Mouse (Mus musculus) bone marrow, adult 2 months (tissue): Measurements from ENCODE around the gene Lbx2. TPM values are rescaled to one million over a fixed set of nuclear protein-coding genes. Genes with fewer than 3 reads are reported as not detected.

Experiments used
- H3K27ac ChIP-seq: fragments of 200-500 bp; 2 replicates; pipeline ENCODE4 v1.5.1; 2012; ENCODE audit warnings: low read depth, mild to moderate bottlenecking, control low read depth, inconsistent platforms, low read length; ENCODE audit not compliant: control insufficient read depth, poor library complexity, insufficient read depth
- H3K4me1 ChIP-seq: fragments of 200-500 bp; 2 replicates; pipeline ENCODE4 v1.6.1; 2011; ENCODE audit warnings: low read length; ENCODE audit not compliant: control insufficient read depth, insufficient read depth
- H3K4me3 ChIP-seq: fragments of 200-500 bp; replicated peaks from 2 replicates; pipeline ENCODE3; 2011; ENCODE audit warnings: mild to moderate bottlenecking, low read depth, low read length, control low read depth; ENCODE audit not compliant: control insufficient read depth
- CTCF ChIP-seq: fragments of 200-500 bp; IDR thresholded peaks from 2 replicates; pipeline ENCODE4 v1.5.1; 2011; ENCODE audit warnings: low read length, control low read depth; ENCODE audit not compliant: control insufficient read depth, insufficient read depth
- POLR2A ChIP-seq: fragments of 200-500 bp; IDR thresholded peaks from 2 replicates; pipeline ENCODE4 v1.6.1; 2011; ENCODE audit warnings: low read depth, mild to moderate bottlenecking, control low read depth, low read length, borderline replicate concordance; ENCODE audit not compliant: control insufficient read depth
- WGBS: fragments of 180-500 bp; shearing (Covaris S2); methylation state at CpG from one replicate; pipeline ENCODE4 v1.1.7; 2018; 5-methylcytosine and 5-hydroxymethylcytosine counted together
- polyA plus RNA-seq: library from polyadenylated mRNA; stranded (reverse); fragments of >200 nt; gene quantifications from 2 replicates; pipeline ENCODE4 v1.2.4, GENCODE M21; 2011; ENCODE audit warnings: low replicate concordance; ENCODE audit not compliant: missing spikeins, insufficient read depth, insufficient read length

The Lbx2 gene
- polyA plus RNA-seq, 1 experiment = not detected

- Histone ChIP-seq H3K27ac (no peak overlapping the region), H3K4me3 (no peak overlapping the region), H3K4me1 (peaks cover 1% of the 10 kb centered on the region; the same call in 1 of the 2 replicates)
- 10% methylated on average over 6 of the region's 6 CpGs for WGBS
- no peak for TF ChIP-seq CTCF
Measured at GRCm38 (mm10) chr6:83092416-83093127, 6.4 kb downstream of the Lbx2 start.

GRCm38 (mm10) chr6:83095968-83096367, 9.8 kb downstream of the Lbx2 start:
- peaks cover 1% of the 10 kb centered on the region; the same call in 1 of the 2 replicates for H3K4me1 ChIP-seq
- no peak for TF ChIP-seq POLR2A
- no peak for TF ChIP-seq CTCF
- no peak overlapping the region for H3K27ac ChIP-seq
- 51% methylated on average over 6 of the region's 6 CpGs for WGBS
- H3K4me3 ChIP-seq = no peak overlapping the region

- WGBS = 80% methylated on average over 2 of the region's 2 CpGs
- Histone ChIP-seq H3K4me1 (peaks cover 1% of the 10 kb centered on the region; the same call in 1 of the 2 replicates), H3K4me3 (no peak overlapping the region), H3K27ac (no peak overlapping the region)
- TF ChIP-seq POLR2A = no peak
- no peak for TF ChIP-seq CTCF
Measured at GRCm38 (mm10) chr6:83098411-83098810, 12.2 kb downstream of the Lbx2 start.

- TF ChIP-seq POLR2A (peak; percentile 52; the same call in 1 of the 2 replicates), CTCF (peak; percentile 72)
- under 1% methylated on average over 25 of the region's 25 CpGs for WGBS
Measured at GRCm38 (mm10) chr6:83101316-83101687, 15.1 kb downstream of the Lbx2 start, which contains the start of the genes Ccdc142 and Gm42688. Gene Ccdc142 (plus strand): TSS chr6:83101601. Gene Gm42688 (plus strand): TSS chr6:83101617.

GRCm38 (mm10) chr6:83101688-83102556, 15.8 kb downstream of the Lbx2 start:
- Histone ChIP-seq H3K4me1 (no peaks in the 10 kb centered on the region; the same call in 1 of the 2 replicates), H3K27ac (peak overlapping the region; percentile 79), H3K4me3 (peak overlapping the region; percentile 87)
- WGBS = under 1% methylated on average over 74 of the region's 74 CpGs
- TF ChIP-seq POLR2A (peak; percentile 49; the same call in 1 of the 2 replicates), CTCF (peak; percentile 45; the same call in 1 of the 2 replicates)

More at GRCm38 (mm10) chr6:83101316-83101687, 15.1 kb downstream of the Lbx2 start, which contains the start of the genes Ccdc142 and Gm42688:
- Histone ChIP-seq H3K4me1 (no peaks in the 10 kb centered on the region; the same call in 1 of the 2 replicates), H3K4me3 (peak within 1 kb of the TSS; percentile 87), H3K27ac (peak within 1 kb of the TSS; percentile 79)

GRCm38 (mm10) chr6:83103130-83103650, 17.0 kb downstream of the Lbx2 start:
- Histone ChIP-seq H3K4me3 (no peak overlapping the region), H3K4me1 (no peaks in the 10 kb centered on the region; the same call in 1 of the 2 replicates), H3K27ac (no peak overlapping the region)
- WGBS = 89% methylated on average over 11 of the region's 11 CpGs
- no peak for TF ChIP-seq POLR2A
- TF ChIP-seq CTCF = no peak

- Histone ChIP-seq H3K4me1 (no peaks in the 10 kb centered on the region; the same call in 1 of the 2 replicates), H3K27ac (no peak overlapping the region), H3K4me3 (no peak overlapping the region)
- 87% methylated on average over 4 of the region's 4 CpGs for WGBS
- TF ChIP-seq POLR2A (no peak), CTCF (no peak)
Measured at GRCm38 (mm10) chr6:83104158-83104557, 18.0 kb downstream of the Lbx2 start.
